Mouse (Mus musculus) olfactory bulb, adult 2 months (tissue): ENCODE measurements around the gene AI837181. TPM values are rescaled to one million over a fixed set of nuclear protein-coding genes. Genes with fewer than 3 reads are reported as not detected.

Experiments used
- H3K27ac ChIP-seq: fragments of 200-500 bp; 2 replicates; pipeline ENCODE4 v1.5.1; 2012; ENCODE audit warnings: low read depth, low read length; ENCODE audit not compliant: insufficient read depth
- H3K4me1 ChIP-seq: fragments of 200-500 bp; 2 replicates; pipeline ENCODE4 v1.6.1; 2012; ENCODE audit warnings: low read length; ENCODE audit not compliant: control insufficient read depth, insufficient read depth
- H3K4me3 ChIP-seq: fragments of 200-500 bp; 2 replicates; pipeline ENCODE4 v1.5.1; 2012; ENCODE audit warnings: mild to moderate bottlenecking, low read depth, low read length, moderate library complexity; ENCODE audit not compliant: insufficient read depth
- CTCF ChIP-seq: fragments of 200-500 bp; IDR thresholded peaks from 2 replicates; pipeline ENCODE4 v1.5.1; 2012; ENCODE audit warnings: low read depth, mild to moderate bottlenecking, low read length, moderate library complexity; ENCODE audit not compliant: insufficient read depth
- POLR2A ChIP-seq: fragments of 200-500 bp; IDR thresholded peaks from 2 replicates; pipeline ENCODE4 v1.6.1; 2012; ENCODE audit warnings: mild to moderate bottlenecking, low read depth, low read length, moderate library complexity; ENCODE audit not compliant: insufficient read depth
- WGBS: fragments of 180-500 bp; shearing (Covaris S2); methylation state at CpG from one replicate; pipeline ENCODE4 v1.1.7; 2018; 5-methylcytosine and 5-hydroxymethylcytosine counted together
- polyA plus RNA-seq: library from polyadenylated mRNA; stranded (reverse); fragments of >200 nt; gene quantifications from 2 replicates; pipeline ENCODE4 v1.2.4, GENCODE M21; 2012; ENCODE audit warnings: low replicate concordance; ENCODE audit not compliant: missing spikeins, insufficient read depth, insufficient read length

AI837181 gene
- polyA plus RNA-seq, 1 experiment: not detected

DNA sequence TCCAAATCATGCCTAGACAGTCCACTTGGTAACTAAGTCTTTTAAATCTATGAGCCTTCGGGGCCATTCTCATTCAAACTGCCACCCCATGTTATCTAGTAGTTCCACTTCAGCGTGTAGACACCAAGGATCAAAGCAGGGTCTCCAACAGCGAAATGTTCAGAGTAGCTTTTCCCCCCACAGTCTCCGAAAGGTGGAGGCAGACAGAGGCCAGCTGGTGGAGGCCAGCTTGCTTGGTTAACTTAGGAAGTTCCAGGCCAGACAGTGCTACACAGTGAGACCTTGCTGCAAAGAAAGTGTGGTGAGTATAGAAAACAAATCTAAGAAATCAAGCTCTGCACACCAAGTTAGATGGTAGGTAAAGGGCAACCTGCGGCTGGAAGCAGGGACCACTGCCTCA, 14.3 kb upstream of the AI837181 start:
- 89% methylated on average over 5 of the region's 5 CpGs for WGBS
- H3K27ac ChIP-seq: no peak overlapping the region
- no peak for TF ChIP-seq CTCF
- TF ChIP-seq POLR2A: no peak

DNA sequence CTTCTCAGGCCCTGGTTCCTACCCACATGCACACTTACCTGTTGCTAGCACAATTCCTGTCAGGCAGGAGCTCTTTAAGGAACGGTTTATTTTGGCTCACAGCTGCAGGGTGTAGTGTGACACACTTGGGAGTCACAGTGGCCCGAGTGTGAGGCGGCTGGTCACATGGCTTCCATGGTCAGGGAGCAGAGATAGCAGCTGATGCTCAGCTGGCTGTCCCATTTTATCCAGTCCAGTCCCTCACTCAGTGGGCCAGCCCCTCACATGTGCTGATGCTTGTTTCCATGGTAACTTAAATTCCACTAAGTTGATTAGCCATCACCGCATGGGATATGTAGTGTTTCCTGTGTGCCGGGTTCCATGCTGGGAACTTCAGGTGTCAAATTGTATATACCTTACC, 13.0 kb upstream of the AI837181 start:
- Histone ChIP-seq H3K4me3 (no peak overlapping the region), H3K27ac (no peak overlapping the region), H3K4me1 (peaks cover 14% of the 10 kb centered on the region)
- WGBS: 40% methylated on average over 5 of the region's 5 CpGs
- no peak for TF ChIP-seq POLR2A
- TF ChIP-seq CTCF: no peak

More for the DNA sequence above, 14.3 kb upstream of the AI837181 start:
- H3K4me1 ChIP-seq: peaks cover 16% of the 10 kb centered on the region
- no peak overlapping the region for H3K4me3 ChIP-seq

DNA sequence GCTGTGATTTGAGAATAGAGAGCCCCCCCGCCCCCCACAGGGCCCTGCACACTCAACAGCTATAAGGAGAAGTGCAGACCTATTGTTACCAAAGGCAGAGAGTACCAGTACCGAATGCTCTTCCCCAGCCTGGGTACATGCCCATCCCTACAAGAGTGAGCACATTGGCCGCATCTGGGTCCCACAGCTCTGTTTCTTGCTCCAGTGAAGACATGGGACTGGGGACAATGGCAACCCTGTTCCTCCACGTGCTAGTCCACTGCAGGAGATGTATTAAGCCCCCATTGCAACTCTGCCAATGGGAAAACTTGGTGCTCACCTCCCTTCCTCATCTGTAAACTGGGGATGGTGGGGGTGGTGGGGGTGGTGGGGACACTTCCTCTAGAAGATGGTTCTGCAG, 11.1 kb upstream of the AI837181 start:
- TF ChIP-seq POLR2A (no peak), CTCF (no peak)
- Histone ChIP-seq H3K4me3 (no peak overlapping the region), H3K27ac (no peak overlapping the region), H3K4me1 (peaks cover 7% of the 10 kb centered on the region)
- WGBS: 62% methylated on average over 4 of the region's 4 CpGs

GRCm38 (mm10) chr19:5414534-5414957, 10.4 kb upstream of the AI837181 start:
- Histone ChIP-seq H3K4me1 (peaks cover 6% of the 10 kb centered on the region), H3K27ac (no peak overlapping the region), H3K4me3 (no peak overlapping the region)
- TF ChIP-seq POLR2A (no peak), CTCF (no peak)
- WGBS: 65% methylated on average over 2 of the region's 2 CpGs

- 93% methylated on average over 8 of the region's 8 CpGs for WGBS
- TF ChIP-seq CTCF (no peak), POLR2A (no peak)
- H3K4me1 ChIP-seq: peaks cover 18% of the 10 kb centered on the region
- no peak overlapping the region for H3K27ac ChIP-seq
- H3K4me3 ChIP-seq: no peak overlapping the region
These were observed 6.0 kb upstream of the AI837181 start for GRCm38 (mm10) chr19:5418750-5419466.

GRCm38 (mm10) chr19:5419630-5420029, 5.3 kb upstream of the AI837181 start:
- Histone ChIP-seq H3K27ac (no peak overlapping the region), H3K4me3 (no peak overlapping the region), H3K4me1 (peaks cover 19% of the 10 kb centered on the region)
- 96% methylated on average over 9 of the region's 9 CpGs for WGBS
- TF ChIP-seq CTCF (no peak), POLR2A (no peak)

DNA sequence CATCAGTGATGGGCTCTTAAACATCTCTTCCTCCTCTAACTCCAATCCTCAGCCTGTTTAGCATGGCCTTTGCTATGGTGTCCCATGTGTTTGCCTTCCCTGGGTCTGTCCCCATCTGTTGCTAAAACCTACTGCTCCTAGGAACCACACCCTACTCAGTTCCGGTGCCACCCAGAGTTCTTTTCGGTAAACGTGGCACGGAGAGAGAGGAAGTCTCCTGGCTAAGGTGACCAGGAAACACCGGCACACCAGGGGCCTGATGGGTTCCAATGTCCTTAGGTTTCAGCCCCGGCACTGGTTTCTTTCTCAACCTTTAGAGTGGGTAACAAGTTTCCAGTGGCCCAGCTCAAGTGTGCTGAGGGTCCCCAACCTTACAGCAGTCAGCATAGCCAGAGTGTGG, 4.4 kb upstream of the AI837181 start:
- Histone ChIP-seq H3K4me3 (no peak overlapping the region), H3K4me1 (peaks cover 19% of the 10 kb centered on the region), H3K27ac (no peak overlapping the region)
- TF ChIP-seq POLR2A (no peak), CTCF (no peak)
- 93% methylated on average over 6 of the region's 6 CpGs for WGBS

GRCm38 (mm10) chr19:5421784-5422183, 3.2 kb upstream of the AI837181 start:
- Histone ChIP-seq H3K4me3 (no peak overlapping the region), H3K4me1 (peaks cover 31% of the 10 kb centered on the region), H3K27ac (no peak overlapping the region)
- 77% methylated on average over 5 of the region's 5 CpGs for WGBS
- TF ChIP-seq POLR2A (no peak), CTCF (no peak)

- TF ChIP-seq POLR2A: no peak
- no peak for TF ChIP-seq CTCF
- Histone ChIP-seq H3K4me3 (no peak overlapping the region), H3K4me1 (peaks cover 36% of the 10 kb centered on the region), H3K27ac (no peak overlapping the region)
- 75% methylated on average over 10 of the region's 10 CpGs for WGBS
These were observed 2.7 kb upstream of the AI837181 start for GRCm38 (mm10) chr19:5422267-5422666.
